Mouse (Mus musculus): ENCODE data around the gene Retreg1.

Retreg1 gene

GRCm38 (mm10) chr15:25882002-25882401 lies 39.0 kb downstream of the Retreg1 start:
- no peak for DNase-seq (ENCODE audit: low spot score)

GRCm38 (mm10) chr15:25884416-25884958 lies 41.5 kb downstream of the Retreg1 start:
- DNase-seq (ENCODE audit: low spot score): no peak

- DNase-seq (ENCODE audit: low spot score): peak; percentile 63
Measured at GRCm38 (mm10) chr15:25886581-25887011, 43.6 kb downstream of the Retreg1 start.

- DNase-seq (ENCODE audit: low spot score): no peak
Measured at GRCm38 (mm10) chr15:25889927-25890326, 46.9 kb downstream of the Retreg1 start.

GRCm38 (mm10) chr15:25891556-25891955 lies 48.6 kb downstream of the Retreg1 start:
- peak; percentile 55 for DNase-seq (ENCODE audit: low spot score)

GRCm38 (mm10) chr15:25893327-25893726 lies 50.3 kb downstream of the Retreg1 start:
- DNase-seq (ENCODE audit: low spot score): no peak

GRCm38 (mm10) chr15:25896783-25897182 lies 53.8 kb downstream of the Retreg1 start:
- DNase-seq (ENCODE audit: low spot score): no peak

- no peak for DNase-seq (ENCODE audit: low spot score)
Measured at GRCm38 (mm10) chr15:25897617-25898016, 54.6 kb downstream of the Retreg1 start.

- DNase-seq (ENCODE audit: low spot score): peak; percentile 47
Measured at GRCm38 (mm10) chr15:25899021-25899420, 56.0 kb downstream of the Retreg1 start.

- DNase-seq (ENCODE audit: low spot score): peak; percentile 73
Measured at GRCm38 (mm10) chr15:25900540-25900939, 57.6 kb downstream of the Retreg1 start.

- DNase-seq (ENCODE audit: low spot score): no peak
Measured at GRCm38 (mm10) chr15:25902931-25903615, 60.1 kb downstream of the Retreg1 start.

GRCm38 (mm10) chr15:25904435-25905021 lies 61.5 kb downstream of the Retreg1 start:
- no peak for DNase-seq (ENCODE audit: low spot score)

GRCm38 (mm10) chr15:25909783-25910494 lies 67.0 kb downstream of the Retreg1 start:
- no peak for DNase-seq (ENCODE audit: low spot score)

- no peak for DNase-seq (ENCODE audit: low spot score)
Measured at GRCm38 (mm10) chr15:25910495-25910865, 67.5 kb downstream of the Retreg1 start.

GRCm38 (mm10) chr15:25910924-25911323 lies 67.9 kb downstream of the Retreg1 start:
- DNase-seq (ENCODE audit: low spot score): no peak

- DNase-seq (ENCODE audit: low spot score): no peak
Measured at GRCm38 (mm10) chr15:25912911-25913310, 69.9 kb downstream of the Retreg1 start.

- no peak for DNase-seq (ENCODE audit: low spot score)
Measured at GRCm38 (mm10) chr15:25913659-25914058, 70.7 kb downstream of the Retreg1 start.

- DNase-seq (ENCODE audit: low spot score): no peak
Measured at GRCm38 (mm10) chr15:25914160-25914559, 71.2 kb downstream of the Retreg1 start.

GRCm38 (mm10) chr15:25915013-25915412 lies 72.0 kb downstream of the Retreg1 start:
- no peak for DNase-seq (ENCODE audit: low spot score)

GRCm38 (mm10) chr15:25915574-25916205 lies 72.7 kb downstream of the Retreg1 start:
- no peak for DNase-seq (ENCODE audit: low spot score)

GRCm38 (mm10) chr15:25916252-25916651 lies 73.3 kb downstream of the Retreg1 start:
- no peak for DNase-seq (ENCODE audit: low spot score)

- no peak for DNase-seq (ENCODE audit: low spot score)
Measured at GRCm38 (mm10) chr15:25918641-25919040, 75.7 kb downstream of the Retreg1 start.

Data from layer of hippocampus, adult 11-12 months (tissue).